Mouse (Mus musculus) gastrocnemius, postnatal 4 days (tissue): ENCODE data around the gene Nxpe3. TPM values are rescaled to one million over a fixed set of nuclear protein-coding genes. Genes with fewer than 3 reads are reported as not detected.

Experiments
- DNase-seq, 2 experiments: peaks; one replicate each; pipeline ENCODE4 v3.0.0; 2021 to 2022; ENCODE audit warnings: low spot score in 2 of 2, mixed read lengths in 2 of 2
- total RNA-seq, 2 experiments: library from RNA; stranded (reverse); gene quantifications; 2 replicates each; pipeline ENCODE4 v1.2.3; 2021

Nxpe3 gene
- total RNA-seq, 2 experiments from 2014 or later, result 0.39 TPM

DNA sequence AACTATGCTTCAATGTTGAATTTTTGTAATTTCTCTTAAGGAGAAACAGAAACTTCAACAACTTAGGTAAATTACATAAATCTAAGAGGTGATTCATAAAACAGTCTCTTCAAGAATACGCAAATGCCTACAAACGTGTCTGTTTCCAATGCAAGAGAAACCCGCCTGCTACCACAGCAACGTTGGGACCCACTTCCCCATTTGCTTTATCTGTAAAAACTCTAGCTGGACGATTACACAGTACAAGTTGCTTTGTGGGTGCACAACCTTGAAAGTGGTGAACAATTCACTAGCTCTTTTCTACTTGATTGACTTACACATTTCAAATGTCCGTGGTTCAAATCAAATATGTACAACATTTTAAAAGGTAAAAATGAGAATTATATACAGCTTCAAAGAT lies 83.3 kb downstream of the Nxpe3 start:
- DNase-seq, result no peak

DNA sequence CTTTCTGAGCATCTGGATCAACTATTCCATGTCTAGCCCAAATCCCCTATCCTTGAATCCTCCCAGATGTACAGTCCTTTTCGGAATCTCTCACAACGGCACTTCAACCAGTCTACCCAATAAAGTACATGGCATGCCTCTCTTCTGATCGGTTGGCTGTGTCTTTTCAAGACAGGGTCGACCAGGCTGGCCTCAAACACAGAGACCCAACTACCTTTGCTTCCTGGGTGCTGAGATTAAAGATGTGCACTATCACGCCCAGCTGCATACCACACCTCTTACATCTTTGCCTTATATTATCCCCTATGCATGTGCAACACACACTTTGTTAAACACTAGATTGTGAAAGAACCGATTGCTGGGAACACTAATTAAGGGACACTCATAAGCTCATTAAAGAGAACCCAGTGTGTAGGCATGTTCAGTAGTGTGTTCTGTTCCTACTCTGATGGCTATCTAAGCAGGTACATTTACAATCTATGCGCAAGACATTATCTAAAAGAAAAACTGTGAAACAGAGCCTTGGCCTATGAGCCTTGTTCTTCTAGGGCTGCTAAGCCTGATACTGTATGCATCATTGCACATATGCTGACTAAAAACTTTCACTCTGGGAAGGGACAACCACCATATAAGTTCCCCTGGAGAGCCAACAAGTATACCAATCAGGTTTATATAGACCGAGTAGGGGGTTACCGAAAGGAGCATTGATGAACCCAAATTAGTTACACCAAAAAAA lies 85.1 kb downstream of the Nxpe3 start:
- no peak for DNase-seq

DNA sequence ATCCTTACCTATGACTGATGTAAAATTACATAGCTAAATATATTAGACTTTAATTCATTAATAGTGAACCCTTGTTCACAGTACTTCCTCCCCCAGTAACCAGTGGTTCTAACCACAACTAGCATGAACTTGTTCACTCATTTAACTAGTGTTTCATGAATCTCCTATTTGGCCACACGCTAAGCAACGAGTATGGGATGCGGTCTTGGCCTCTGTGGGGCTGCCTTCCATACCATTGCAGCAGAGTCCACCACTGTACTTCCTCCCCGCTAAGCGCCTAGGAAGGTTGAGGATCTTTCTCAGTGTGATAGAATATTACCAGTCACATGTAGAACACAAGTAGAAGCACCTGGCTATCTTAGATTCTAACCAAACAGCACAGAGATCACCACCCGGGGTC lies 85.7 kb downstream of the Nxpe3 start:
- no peak for DNase-seq

DNA sequence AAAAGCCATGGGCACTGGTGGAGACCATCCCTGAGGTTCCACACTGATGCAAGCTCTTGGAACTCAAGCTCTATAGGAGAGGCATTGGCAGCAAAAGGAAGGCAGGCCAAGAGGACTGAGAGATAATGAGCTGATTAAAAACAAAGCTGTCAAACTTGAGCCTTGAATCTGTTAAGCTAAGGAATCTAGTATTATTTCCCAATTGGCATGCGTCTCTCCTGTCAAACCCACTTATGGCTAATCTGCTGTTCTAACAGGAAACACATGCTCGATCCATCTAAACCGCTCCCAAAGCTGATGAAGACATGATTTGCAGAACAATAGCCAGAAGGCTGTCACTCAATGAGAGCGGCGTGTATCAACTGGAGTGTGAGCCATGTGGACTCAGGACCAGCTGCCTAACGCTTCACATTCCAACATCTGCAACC lies 87.6 kb downstream of the Nxpe3 start:
- DNase-seq, result no peak

DNA sequence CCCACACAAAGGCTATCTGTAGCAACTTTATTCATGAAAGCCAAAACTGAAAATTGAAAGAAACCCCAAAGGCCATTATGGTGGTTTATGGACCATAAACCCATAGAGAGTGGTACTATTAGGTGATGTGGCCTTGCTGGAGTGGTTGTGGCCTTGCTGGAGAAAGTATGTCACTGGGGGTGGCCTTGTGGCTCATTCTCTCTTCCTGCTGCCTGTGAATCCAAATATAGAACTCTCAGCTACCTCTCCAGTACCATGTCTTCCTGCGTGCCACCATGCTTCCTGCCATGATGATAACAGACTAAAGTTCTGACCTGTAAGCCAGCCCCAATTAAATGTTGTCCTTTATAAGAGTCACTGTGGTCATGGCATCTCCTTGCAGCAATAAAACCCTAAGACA lies 90.3 kb downstream of the Nxpe3 start:
- DNase-seq, result no peak

DNA sequence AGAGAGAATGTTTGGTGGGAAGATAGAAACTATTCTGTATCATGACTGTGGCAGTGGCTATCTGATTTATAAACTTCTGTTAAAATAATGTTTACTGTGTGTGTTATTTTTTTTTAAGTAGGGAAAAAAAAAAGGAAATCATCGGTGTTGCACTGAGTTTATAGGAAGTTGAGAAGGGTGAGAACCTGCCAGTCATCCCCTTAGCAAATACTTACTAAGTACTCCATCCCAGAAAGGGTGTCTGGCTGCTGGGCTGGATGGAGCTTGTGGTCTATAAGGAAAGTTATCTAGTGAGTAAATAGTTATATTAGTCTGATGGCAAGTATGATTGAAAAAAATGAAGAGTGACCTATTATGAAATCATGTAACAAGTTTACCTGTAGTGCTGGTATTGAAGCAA lies 93.5 kb downstream of the Nxpe3 start:
- DNase-seq, result no peak

DNA sequence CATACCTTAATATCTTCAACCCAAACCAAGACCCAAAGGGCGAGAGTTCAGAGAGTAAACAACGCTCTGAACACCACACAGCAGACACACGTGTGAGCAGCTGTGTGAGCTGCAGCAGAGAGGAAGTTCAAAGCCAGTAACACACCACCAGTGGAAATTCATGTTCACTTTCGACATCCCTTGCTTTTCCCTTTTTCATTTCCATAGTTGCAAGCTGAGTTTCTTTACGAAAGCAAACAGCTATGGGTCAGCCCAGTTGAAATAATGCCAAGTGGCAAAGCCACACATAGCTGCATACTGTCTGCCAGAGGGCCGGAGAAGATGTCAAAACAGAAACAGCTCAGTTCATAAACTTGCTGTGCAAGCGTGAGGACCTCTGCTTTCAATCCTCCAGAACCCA lies 96.2 kb downstream of the Nxpe3 start:
- DNase-seq, result no peak

DNA sequence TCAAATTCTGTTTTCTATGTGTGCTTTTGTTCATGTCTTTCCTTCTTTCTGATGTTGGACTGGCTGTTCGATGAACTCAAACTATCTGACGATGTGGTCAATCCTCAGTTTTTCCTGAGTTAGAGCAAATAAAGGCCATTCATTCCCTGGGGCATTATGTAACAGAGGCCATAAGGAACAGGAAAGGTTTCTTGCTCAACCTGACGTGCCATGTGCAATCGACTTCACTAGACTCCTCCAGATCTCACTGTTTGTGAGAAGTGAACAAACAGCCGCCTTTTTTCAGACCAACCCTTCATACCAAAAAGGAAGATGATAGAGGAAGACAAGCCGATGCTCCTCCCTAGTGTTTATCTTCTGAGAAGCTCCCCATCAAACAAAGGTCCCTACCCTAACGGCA lies 104.8 kb downstream of the Nxpe3 start:
- no peak for DNase-seq

Other genes starting within 250 kb of the Nxpe3 start
- gene Nfkbiz, start 56.4 kb downstream of the Nxpe3 start, total RNA-seq, result 1 to 10 TPM; 2.7 to 3.0 TPM
- gene Cep97, start 39.6 kb upstream of the Nxpe3 start, total RNA-seq, result 1 to 10 TPM; 5.4 to 7.9 TPM
- gene Rpl24, start 71.0 kb upstream of the Nxpe3 start, total RNA-seq, result 100 to 1,000 TPM; 945 to 977 TPM
- 10 to 100 TPM in 1 of 2 experiments, 1 to 10 TPM in 1; 9.5 to 11.5 TPM for gene Zbtb11, start 78.6 kb upstream of the Nxpe3 start, total RNA-seq
- gene Pcnp, start 134.5 kb upstream of the Nxpe3 start, total RNA-seq, result 10 to 100 TPM; 59.0 to 66.2 TPM
- 10 to 100 TPM in 1 of 2 experiments, 1 to 10 TPM in 1; 8.7 to 10.4 TPM for gene Trmt10c, start 142.5 kb upstream of the Nxpe3 start, total RNA-seq
- 10 to 100 TPM; 27.3 to 28.4 TPM for gene Senp7, start 153.1 kb upstream of the Nxpe3 start, total RNA-seq